Mouse (Mus musculus) embryonic facial prominence, embryonic 14.5 days (tissue): Measurements from ENCODE around the gene Zfp36l3. TPM values are rescaled to one million over a fixed set of nuclear protein-coding genes. Genes with fewer than 3 reads are reported as not detected.
"Not testable (repeated sequence)": the region's sequence is repeated elsewhere in the genome, so short reads cannot be mapped to it uniquely, and the experiment has no call there.

ENCODE experiments used
- ATAC-seq: fragments of 200-750 bp; cut with Nextera tagmentation; 2 replicates; pipeline ENCODE4 v1.8.0; 2017; ENCODE audit warnings: low read depth, moderate number of reproducible peaks, moderate TSS enrichment
- DNase-seq: peaks from one replicate; pipeline ENCODE4 v3.0.0-alpha.2; 2015; ENCODE audit warnings: low spot score
- H3K27ac ChIP-seq: fragments of 300-500 bp; sonication (generic); replicated peaks from 2 replicates; pipeline ENCODE4 v1.5.1; 2014; ENCODE audit warnings: low read depth, mild to moderate bottlenecking, low read length, moderate library complexity
- H3K27me3 ChIP-seq: fragments of 300-500 bp; sonication (generic); replicated peaks from 2 replicates; pipeline ENCODE4 v1.6.1; 2014; ENCODE audit warnings: low read length; ENCODE audit not compliant: control insufficient read depth, insufficient read depth
- H3K36me3 ChIP-seq: fragments of 300-500 bp; sonication (generic); 2 replicates; pipeline ENCODE4 v1.6.1; 2014; ENCODE audit warnings: low read length, mixed read lengths; ENCODE audit not compliant: control insufficient read depth, insufficient read depth
- H3K4me1 ChIP-seq: fragments of 300-500 bp; sonication (generic); 2 replicates; pipeline ENCODE4 v1.6.1; 2014; ENCODE audit warnings: antibody characterized with exemption, low read length; ENCODE audit not compliant: control insufficient read depth, insufficient read depth
- H3K4me2 ChIP-seq: fragments of 300-500 bp; sonication (generic); 2 replicates; pipeline ENCODE4 v1.6.1; 2014; ENCODE audit warnings: low read depth, mild to moderate bottlenecking, low read length, moderate library complexity, mixed read lengths
- H3K4me3 ChIP-seq: fragments of 300-500 bp; sonication (generic); 2 replicates; pipeline ENCODE4 v1.5.1; 2014; ENCODE audit warnings: low read depth, mild to moderate bottlenecking, low read length
- H3K9ac ChIP-seq: fragments of 300-500 bp; sonication (generic); 2 replicates; pipeline ENCODE4 v1.6.1; 2014; ENCODE audit warnings: low read depth, mild to moderate bottlenecking, low read length, moderate library complexity, mixed read lengths
- H3K9me3 ChIP-seq: fragments of 300-500 bp; sonication (generic); 2 replicates; pipeline ENCODE4 v1.6.1; 2016; ENCODE audit warnings: low read length; ENCODE audit not compliant: control insufficient read depth
- WGBS: fragments of 180-500 bp; shearing (Covaris S2); extraction: QIAGEN DNeasy Blood & Tissue Kit; methylation state at CpG from one replicate; pipeline ENCODE4 v1.1.7; 2014; 5-methylcytosine and 5-hydroxymethylcytosine counted together
- polyA plus RNA-seq: library from polyadenylated mRNA; unstranded; fragments of >200 nt; fragmentation: Nextera tagmentation; extraction: Ambion mirVana; gene quantifications from 2 replicates; pipeline ENCODE4 v1.2.1, GENCODE M21; 2014

The Zfp36l3 gene
- polyA plus RNA-seq: not detected in 2 replicates

GRCm38 (mm10) chrX:53776276-53776675 is at the start of gene Zfp36l3:
Gene Zfp36l3 (minus strand): TSS chrX:53776394.
- H3K36me3 ChIP-seq: no peaks in the 10 kb centered on the region
- no peak for DNase-seq
- H3K27ac ChIP-seq: no peak within 1 kb of the TSS
- H3K4me1 ChIP-seq: no peaks in the 10 kb centered on the region
- no peaks in the 10 kb centered on the region for H3K9me3 ChIP-seq
- H3K27me3 ChIP-seq: no peaks in the 10 kb centered on the region
- no peak within 1 kb of the TSS for H3K4me2 ChIP-seq
- no peak for ATAC-seq
- no peak within 1 kb of the TSS for H3K4me3 ChIP-seq
- no peak within 1 kb of the TSS for H3K9ac ChIP-seq
- 87% methylated on average over 12 of the region's 12 CpGs for WGBS

- DNase-seq: peak; percentile 8
- H3K9ac ChIP-seq: no peak overlapping the region
- 43% methylated on average over 3 of the region's 3 CpGs for WGBS
These were observed 22.9 kb upstream of the Zfp36l3 start for GRCm38 (mm10) chrX:53799074-53799473.

GRCm38 (mm10) chrX:53797519-53797918 is 21.3 kb upstream of the Zfp36l3 start, which contains the start of gene Xlr:
Gene Xlr (minus strand): TSS chrX:53797706.
- not testable (repeated sequence) for H3K9ac ChIP-seq, H3K4me2 ChIP-seq, H3K36me3 ChIP-seq, H3K27ac ChIP-seq, H3K27me3 ChIP-seq, ATAC-seq, H3K9me3 ChIP-seq, DNase-seq, H3K4me1 ChIP-seq, H3K4me3 ChIP-seq
- 71% methylated on average over 10 of the region's 11 CpGs for WGBS

More at GRCm38 (mm10) chrX:53799074-53799473, 22.9 kb upstream of the Zfp36l3 start:
- no peak for ATAC-seq
- no peaks in the 10 kb centered on the region for H3K27me3 ChIP-seq
- no peak overlapping the region for H3K4me2 ChIP-seq
- H3K9me3 ChIP-seq: no peaks in the 10 kb centered on the region
- no peak overlapping the region for H3K4me3 ChIP-seq
- no peak overlapping the region for H3K27ac ChIP-seq
- no peaks in the 10 kb centered on the region for H3K4me1 ChIP-seq
- no peaks in the 10 kb centered on the region for H3K36me3 ChIP-seq

- ATAC-seq (no peak), DNase-seq (no peak)
- Histone ChIP-seq H3K4me3 (no peak within 1 kb of the TSS), H3K9me3 (0 out of 2 replicates have a peak, but pooled peaks cover 5% of the 10 kb centered on the region), H3K27ac (no peak within 1 kb of the TSS), H3K4me2 (no peak within 1 kb of the TSS), H3K9ac (no peak within 1 kb of the TSS), H3K36me3 (no peaks in the 10 kb centered on the region), H3K4me1 (no peaks in the 10 kb centered on the region), H3K27me3 (no peaks in the 10 kb centered on the region)
- WGBS: 91% methylated on average over 16 of the region's 16 CpGs
These were observed 18.5 kb downstream of the Zfp36l3 start, which contains the start of gene 1700013H16Rik for GRCm38 (mm10) chrX:53757736-53758135. Gene 1700013H16Rik (minus strand): TSS chrX:53757831.

GRCm38 (mm10) chrX:53752851-53753250 is 23.3 kb downstream of the Zfp36l3 start:
- no peak overlapping the region for H3K27ac ChIP-seq
- no peak for DNase-seq
- H3K4me1 ChIP-seq: no peaks in the 10 kb centered on the region
- H3K4me3 ChIP-seq: no peak overlapping the region
- 100% methylated on average over 1 of the region's 1 CpGs for WGBS
- no peak overlapping the region for H3K9ac ChIP-seq
- no peak overlapping the region for H3K4me2 ChIP-seq
- H3K27me3 ChIP-seq: no peaks in the 10 kb centered on the region
- no peaks in the 10 kb centered on the region for H3K36me3 ChIP-seq
- no peak for ATAC-seq
- H3K9me3 ChIP-seq: 0 out of 2 replicates have a peak, but pooled peaks cover 5% of the 10 kb centered on the region

- H3K27ac ChIP-seq: no peak overlapping the region
- no peaks in the 10 kb centered on the region for H3K36me3 ChIP-seq
These were observed 47.2 kb downstream of the Zfp36l3 start for GRCm38 (mm10) chrX:53728967-53729366.

GRCm38 (mm10) chrX:53724596-53724995 is 51.6 kb downstream of the Zfp36l3 start, which contains the start of gene 4930502E18Rik:
Gene 4930502E18Rik (plus strand): TSS chrX:53724826.
- no peaks in the 10 kb centered on the region for H3K27me3 ChIP-seq
- no peak within 1 kb of the TSS for H3K27ac ChIP-seq
- H3K4me3 ChIP-seq: no peak within 1 kb of the TSS
- ATAC-seq: no peak
- H3K9me3 ChIP-seq: no peaks in the 10 kb centered on the region
- no peaks in the 10 kb centered on the region for H3K36me3 ChIP-seq
- DNase-seq: no peak
- no peak within 1 kb of the TSS for H3K9ac ChIP-seq
- H3K4me2 ChIP-seq: no peak within 1 kb of the TSS
- 80% methylated on average over 11 of the region's 11 CpGs for WGBS
- no peaks in the 10 kb centered on the region for H3K4me1 ChIP-seq

More at GRCm38 (mm10) chrX:53728967-53729366, 47.2 kb downstream of the Zfp36l3 start:
- Histone ChIP-seq H3K27me3 (no peaks in the 10 kb centered on the region), H3K4me2 (no peak overlapping the region), H3K4me3 (no peak overlapping the region), H3K4me1 (no peaks in the 10 kb centered on the region), H3K9me3 (no peaks in the 10 kb centered on the region), H3K9ac (no peak overlapping the region)
- DNase-seq (no peak), ATAC-seq (no peak)
- WGBS: 95% methylated on average over 2 of the region's 2 CpGs

Other genes starting within 250 kb of the Zfp36l3 start
- 52.6 and 54.6 TPM in 2 replicates for gene Rtl8c, start 168.4 kb downstream of the Zfp36l3 start, polyA plus RNA-seq
- gene Gm14597, start 167.4 kb downstream of the Zfp36l3 start, polyA plus RNA-seq: not detected in 2 replicates
- gene Rtl8a, start 132.7 kb downstream of the Zfp36l3 start, polyA plus RNA-seq: 81.6 and 82.2 TPM in 2 replicates
- gene Rtl8b, start 106.0 kb downstream of the Zfp36l3 start, polyA plus RNA-seq: 71.0 and 78.8 TPM in 2 replicates
- 0.80 TPM in 1 of 2 replicates, not detected in the other for gene 4930502E18Rik, start 51.6 kb downstream of the Zfp36l3 start, polyA plus RNA-seq
- gene 1700013H16Rik, start 18.6 kb downstream of the Zfp36l3 start, polyA plus RNA-seq: not detected in 2 replicates
- 3.4 and 4.2 TPM in 2 replicates for gene Xlr, start 21.3 kb upstream of the Zfp36l3 start, polyA plus RNA-seq